8 mouse cellular contexts compared by ENCODE assay signal in the genomic region with DNA sequence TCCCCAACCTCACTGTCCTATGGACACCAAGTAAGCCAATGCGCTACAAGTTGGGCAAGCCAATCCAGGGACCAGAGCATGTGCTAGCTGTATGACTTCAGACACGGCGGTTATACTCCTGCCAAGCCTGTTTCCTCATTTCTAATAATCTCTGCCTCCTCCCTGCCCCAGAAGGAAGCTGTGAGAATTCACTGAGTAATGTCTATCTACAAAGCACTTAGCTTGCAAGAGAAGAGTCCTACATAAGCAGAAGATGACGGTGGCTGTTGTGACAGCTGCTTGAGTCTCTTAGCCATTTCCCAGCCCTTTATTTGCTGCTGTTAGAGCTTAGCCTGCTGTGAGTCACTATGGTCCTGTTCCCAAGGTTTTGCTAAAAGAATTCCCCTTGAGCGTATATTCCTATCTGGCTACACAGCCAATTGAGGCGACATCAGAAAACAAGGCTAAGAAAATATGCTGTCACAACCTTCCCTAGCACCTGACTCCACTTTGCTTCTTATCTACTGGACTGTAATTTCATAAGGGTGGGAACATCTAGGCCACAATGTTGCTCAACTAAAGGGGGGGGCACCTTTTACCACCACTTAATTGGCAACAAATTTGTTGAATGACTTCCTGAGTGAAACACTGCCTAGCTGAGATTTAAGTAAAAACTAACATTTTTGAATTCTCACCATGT.
DNase-seq lines count a peak whose midpoint lies in the region; ATAC-seq lines count a peak whose summit lies in the region.

No protein-coding gene starts in this region.

- ATAC-seq in common myeloid progenitor, adult 5-6 weeks (replicated peaks; ENCODE audit: low read depth, poor library complexity, severe bottlenecking) = peak; percentile 97
- ATAC-seq in intestine, embryonic 15.5 days = peak; percentile 76
- peak; percentile 85 for ATAC-seq in neutrophil, adult 5-6 weeks (ENCODE audit: extremely low read depth, insufficient number of reproducible peaks, low FRiP score, poor library complexity, severe bottlenecking)

- peak overlapping the region; percentile 44; the same call in 1 of the 2 replicates for H3K27ac ChIP-seq in intestine, embryonic 15.5 days

- 0 out of 2 replicates have a peak, but pooled peaks cover 6% of the 10 kb centered on the region for H3K4me1 ChIP-seq in intestine, embryonic 15.5 days (replicated peaks)

- no peaks in the 10 kb centered on the region for H3K9me3 ChIP-seq in intestine, embryonic 15.5 days

- no peak overlapping the region for H3K9ac ChIP-seq in intestine, embryonic 15.5 days

- H3K27me3 ChIP-seq in intestine, embryonic 15.5 days (replicated peaks) = no peaks in the 10 kb centered on the region

- H3K4me2 ChIP-seq in intestine, embryonic 15.5 days (replicated peaks) = no peak overlapping the region

- intact Hi-C loops in left cerebral cortex, postnatal 25 days (cut with DNase I) = no loop called here
- intact Hi-C loops in left cerebral cortex, postnatal 36 days (cut with DNase I) = no loop called here

- WGBS in intestine, embryonic 15.5 days = 63% methylated on average over 6 of the region's 6 CpGs

- DNase-seq in left cerebral cortex, postnatal 25 days (ENCODE audit: low spot score in 2 of 2) = peak; percentile 6 to 28
- no peak for DNase-seq in left cerebral cortex, adult 18-20 months (ENCODE audit: low spot score in 2 of 2)
- DNase-seq in cerebellum, adult 18-20 months = no peak
- no peak for DNase-seq in left cerebral cortex, postnatal 36 days (ENCODE audit: low spot score in 2 of 2)
- no peak for DNase-seq in B cell, adult 2 months

- no peaks in the 10 kb centered on the region for H3K36me3 ChIP-seq in intestine, embryonic 15.5 days

- no peak overlapping the region for H3K4me3 ChIP-seq in intestine, embryonic 15.5 days (replicated peaks)

Comparison
In these comparisons a context has a peak if more than half of its experiments do, and no peak if none do; other contexts are left out.
1. DNase-seq: peak in left cerebral cortex, postnatal 25 days (2 of 2); none in left cerebral cortex, adult 18-20 months (0 of 2), cerebellum, adult 18-20 months (0 of 2), left cerebral cortex, postnatal 36 days (0 of 2) and B cell, adult 2 months (0 of 2).
2. Peak in every context shown above with its lines, with median percentiles within 50 percentile points of each other: ATAC-seq.